Mouse (Mus musculus) CH12.LX (cell line): Measurements from ENCODE around the gene Traf2.

ENCODE experiments used
- JUN ChIP-seq: IDR thresholded peaks from 2 replicates; pipeline ENCODE4 v1.6.1; 2011; ENCODE audit warnings: low read depth, mild to moderate bottlenecking, low read length, improper control_type of control experiment, moderate library complexity; ENCODE audit not compliant: insufficient read depth
- TBP ChIP-seq: conservative IDR thresholded peaks from 2 replicates; pipeline ENCODE4 v1.6.1; 2011; ENCODE audit warnings: low read depth, low read length, improper control_type of control experiment

- TF ChIP-seq JUN (no peak), TBP (no peak)
These were observed 35.2 kb upstream of the Traf2 start for GRCm38 (mm10) chr2:25581901-25582301.
